Mouse (Mus musculus): Measurements from ENCODE around the gene Gpx4. TPM values are rescaled to one million over a fixed set of nuclear protein-coding genes. Genes with fewer than 3 reads are reported as not detected.
A peak's percentile ranks its signal among the peaks of the same experiment; 100 is the strongest.
"Not testable (repeated sequence)": the region's sequence is repeated elsewhere in the genome, so short reads cannot be mapped to it uniquely, and the experiment has no call there.

The Gpx4 gene
- polyA plus RNA-seq, 1 experiment from 2014 or later, result 1,058 TPM

GRCm38 (mm10) chr10:80044087-80044486, 2.9 kb upstream of the Gpx4 start:
- Histone ChIP-seq H3K4me2 (replicated peaks; ENCODE audit: low read depth, low read length) (no peak overlapping the region), H3K27me3 (replicated peaks; ENCODE audit: insufficient read depth, low read length) (no peaks in the 10 kb centered on the region), H3K9ac (replicated peaks; ENCODE audit: low read depth) (no peak overlapping the region), H3K9me3 (ENCODE audit: low read length) (no peaks in the 10 kb centered on the region), H3K27ac (ENCODE audit: low read length) (no peak overlapping the region), H3K4me3 (ENCODE audit: low read depth, low read length) (no peak overlapping the region), H3K36me3 (ENCODE audit: insufficient read depth, low read length) (no peaks in the 10 kb centered on the region), H3K4me1 (ENCODE audit: insufficient read depth, low read depth, low read length) (no peaks in the 10 kb centered on the region; the same call in 1 of the 2 replicates)
- DNase-seq (ENCODE audit: low spot score) (no peak), ATAC-seq (no peak)
- TF ChIP-seq EP300 (IDR thresholded peaks at IDR 0.05), result no peak
- no peak for TF ChIP-seq CTCF (IDR thresholded peaks at IDR 0.05)
- WGBS, result 60% methylated on average over 4 of the region's 4 CpGs

- H3K4me2 ChIP-seq (replicated peaks; ENCODE audit: low read depth, low read length); H3K9ac ChIP-seq (replicated peaks; ENCODE audit: low read depth); H3K4me1 ChIP-seq (ENCODE audit: insufficient read depth, low read depth, low read length); H3K27ac ChIP-seq (ENCODE audit: low read length); ATAC-seq; DNase-seq (ENCODE audit: low spot score); H3K9me3 ChIP-seq (ENCODE audit: low read length); H3K4me3 ChIP-seq (ENCODE audit: low read depth, low read length); H3K27me3 ChIP-seq (replicated peaks; ENCODE audit: insufficient read depth, low read length); H3K36me3 ChIP-seq (ENCODE audit: insufficient read depth, low read length): not testable (repeated sequence)
- 81% methylated on average over 2 of the region's 4 CpGs for WGBS
These were observed 1.6 kb upstream of the Gpx4 start for GRCm38 (mm10) chr10:80045364-80045763.

- Histone ChIP-seq H3K4me2 (replicated peaks; ENCODE audit: low read depth, low read length) (no peak overlapping the region), H3K27ac (ENCODE audit: low read length) (no peak overlapping the region), H3K4me3 (ENCODE audit: low read depth, low read length) (no peak overlapping the region), H3K9ac (replicated peaks; ENCODE audit: low read depth) (no peak overlapping the region), H3K36me3 (ENCODE audit: insufficient read depth, low read length) (no peaks in the 10 kb centered on the region), H3K27me3 (replicated peaks; ENCODE audit: insufficient read depth, low read length) (no peaks in the 10 kb centered on the region), H3K9me3 (ENCODE audit: low read length) (no peaks in the 10 kb centered on the region), H3K4me1 (ENCODE audit: insufficient read depth, low read depth, low read length) (peaks cover 8% of the 10 kb centered on the region; the same call in 1 of the 2 replicates)
- 87% methylated on average over 5 of the region's 5 CpGs for WGBS
- TF ChIP-seq CTCF (IDR thresholded peaks at IDR 0.05) (no peak), EP300 (IDR thresholded peaks at IDR 0.05) (no peak)
- no peak for ATAC-seq
- DNase-seq (ENCODE audit: low spot score), result no peak
These were observed 1.2 kb upstream of the Gpx4 start for GRCm38 (mm10) chr10:80045766-80046165.

- no peak overlapping the region for H3K9ac ChIP-seq (replicated peaks; ENCODE audit: low read depth)
- whole genome bisulfite sequencing, result 26% methylated on average over 5 of the region's 5 CpGs
- DNase-seq (ENCODE audit: low spot score) (no peak), ATAC-seq (no peak)
- peak overlapping the region; percentile 68 for H3K27ac ChIP-seq (ENCODE audit: low read length)
- no peak overlapping the region for H3K4me2 ChIP-seq (replicated peaks; ENCODE audit: low read depth, low read length)
- H3K36me3 ChIP-seq (ENCODE audit: insufficient read depth, low read length), result no peaks in the 10 kb centered on the region
- peaks cover 29% of the 10 kb centered on the region for H3K4me1 ChIP-seq (ENCODE audit: insufficient read depth, low read depth, low read length)
- TF ChIP-seq EP300 (IDR thresholded peaks at IDR 0.05), result no peak
- TF ChIP-seq CTCF (IDR thresholded peaks at IDR 0.05), result no peak
- H3K27me3 ChIP-seq (replicated peaks; ENCODE audit: insufficient read depth, low read length), result no peaks in the 10 kb centered on the region
- no peaks in the 10 kb centered on the region for H3K9me3 ChIP-seq (ENCODE audit: low read length)
- H3K4me3 ChIP-seq (ENCODE audit: low read depth, low read length), result no peak overlapping the region
These were observed 1.4 kb downstream of the Gpx4 start for GRCm38 (mm10) chr10:80048396-80048795.

- DNase-seq (ENCODE audit: low spot score), result peak; percentile 25
- Histone ChIP-seq H3K4me3 (ENCODE audit: low read depth, low read length) (no peak overlapping the region), H3K27ac (ENCODE audit: low read length) (peak overlapping the region; percentile 68), H3K36me3 (ENCODE audit: insufficient read depth, low read length) (no peaks in the 10 kb centered on the region), H3K9me3 (ENCODE audit: low read length) (no peaks in the 10 kb centered on the region), H3K9ac (replicated peaks; ENCODE audit: low read depth) (no peak overlapping the region), H3K4me2 (replicated peaks; ENCODE audit: low read depth, low read length) (no peak overlapping the region), H3K4me1 (ENCODE audit: insufficient read depth, low read depth, low read length) (peaks cover 29% of the 10 kb centered on the region), H3K27me3 (replicated peaks; ENCODE audit: insufficient read depth, low read length) (no peaks in the 10 kb centered on the region)
- no peak for ATAC-seq
- 55% methylated on average over 3 of the region's 3 CpGs for WGBS
- TF ChIP-seq EP300 (IDR thresholded peaks at IDR 0.05), result no peak
- TF ChIP-seq CTCF (IDR thresholded peaks at IDR 0.05), result no peak
These were observed 1.9 kb downstream of the Gpx4 start for GRCm38 (mm10) chr10:80048834-80049233.

GRCm38 (mm10) chr10:80050244-80050643, 3.3 kb downstream of the Gpx4 start:
- no peak for ATAC-seq
- peak; percentile 65 for DNase-seq (ENCODE audit: low spot score)
- Histone ChIP-seq H3K4me2 (replicated peaks; ENCODE audit: low read depth, low read length) (no peak overlapping the region), H3K36me3 (ENCODE audit: insufficient read depth, low read length) (no peaks in the 10 kb centered on the region), H3K9me3 (ENCODE audit: low read length) (no peaks in the 10 kb centered on the region), H3K27me3 (replicated peaks; ENCODE audit: insufficient read depth, low read length) (no peaks in the 10 kb centered on the region), H3K9ac (replicated peaks; ENCODE audit: low read depth) (no peak overlapping the region), H3K4me3 (ENCODE audit: low read depth, low read length) (no peak overlapping the region), H3K4me1 (ENCODE audit: insufficient read depth, low read depth, low read length) (peaks cover 29% of the 10 kb centered on the region), H3K27ac (ENCODE audit: low read length) (peak overlapping the region; percentile 90)
- TF ChIP-seq CTCF (IDR thresholded peaks at IDR 0.05) (no peak), EP300 (IDR thresholded peaks at IDR 0.05) (0 out of 2 replicates have a peak, but pooled peaks have one; percentile 21)
- WGBS, result 45% methylated on average over 6 of the region's 6 CpGs

Data from lung, postnatal 0 days (tissue).